Mouse (Mus musculus): ENCODE data around the gene Stab1. TPM values are rescaled to one million over a fixed set of nuclear protein-coding genes. Genes with fewer than 3 reads are reported as not detected.

The Stab1 gene
- polyA plus RNA-seq, 1 experiment from 2014 or later = 20.7 TPM

GRCm38 (mm10) chr14:31205562-31206467 is 37.4 kb upstream of the Stab1 start:
- DNase-seq (ENCODE audit: extremely low spot score, low spot score) = peak; percentile 62
- peaks cover 28% of the 10 kb centered on the region for H3K4me1 ChIP-seq
- no peaks in the 10 kb centered on the region for H3K9me3 ChIP-seq
- H3K27ac ChIP-seq = peak overlapping the region; percentile 97
- 2% methylated on average over 39 of the region's 39 CpGs for WGBS
- no peaks in the 10 kb centered on the region; the same call in none of the 2 replicates for H3K27me3 ChIP-seq (ENCODE audit: poor library complexity, severe bottlenecking)
- H3K36me3 ChIP-seq (replicated peaks) = peaks cover 41% of the 10 kb centered on the region
- peak overlapping the region; percentile 85 for H3K4me3 ChIP-seq

- H3K36me3 ChIP-seq (replicated peaks) = peaks cover 47% of the 10 kb centered on the region
- 32% methylated on average over 8 of the region's 8 CpGs for WGBS
- no peaks in the 10 kb centered on the region for H3K9me3 ChIP-seq
- peak overlapping the region; percentile 97 for H3K27ac ChIP-seq
- DNase-seq (ENCODE audit: extremely low spot score, low spot score) = no peak
- H3K27me3 ChIP-seq (ENCODE audit: poor library complexity, severe bottlenecking) = no peaks in the 10 kb centered on the region; the same call in none of the 2 replicates
- peak overlapping the region; percentile 85 for H3K4me3 ChIP-seq
- peaks cover 28% of the 10 kb centered on the region for H3K4me1 ChIP-seq
These were observed 36.8 kb upstream of the Stab1 start for GRCm38 (mm10) chr14:31205244-31205561.

GRCm38 (mm10) chr14:31204844-31205243 is 36.4 kb upstream of the Stab1 start:
- Histone ChIP-seq H3K9me3 (no peaks in the 10 kb centered on the region), H3K27ac (peak overlapping the region; percentile 97), H3K27me3 (ENCODE audit: poor library complexity, severe bottlenecking) (no peaks in the 10 kb centered on the region; the same call in 1 of the 2 replicates), H3K36me3 (replicated peaks) (peaks cover 50% of the 10 kb centered on the region), H3K4me1 (peaks cover 28% of the 10 kb centered on the region), H3K4me3 (peak overlapping the region; percentile 85)
- no peak for DNase-seq (ENCODE audit: extremely low spot score, low spot score)
- WGBS = 84% methylated on average over 4 of the region's 4 CpGs

GRCm38 (mm10) chr14:31200038-31200437 is 31.6 kb upstream of the Stab1 start:
- no peak for DNase-seq (ENCODE audit: extremely low spot score, low spot score)
- no peaks in the 10 kb centered on the region for H3K9me3 ChIP-seq
- H3K36me3 ChIP-seq (replicated peaks) = peaks cover 98% of the 10 kb centered on the region
- no peak overlapping the region for H3K4me3 ChIP-seq
- H3K4me1 ChIP-seq = peaks cover 17% of the 10 kb centered on the region
- no peaks in the 10 kb centered on the region for H3K27me3 ChIP-seq (ENCODE audit: poor library complexity, severe bottlenecking)
- H3K27ac ChIP-seq = no peak overlapping the region
- 88% methylated on average over 3 of the region's 3 CpGs for WGBS

GRCm38 (mm10) chr14:31199599-31199998 is 31.2 kb upstream of the Stab1 start:
- 95% methylated on average over 7 of the region's 7 CpGs for WGBS
- H3K36me3 ChIP-seq (replicated peaks) = peaks cover 100% of the 10 kb centered on the region

GRCm38 (mm10) chr14:31197547-31198516 is 29.4 kb upstream of the Stab1 start:
- no peak overlapping the region for H3K4me3 ChIP-seq
- DNase-seq (ENCODE audit: extremely low spot score, low spot score) = no peak
- WGBS = 88% methylated on average over 16 of the region's 16 CpGs
- no peak overlapping the region for H3K27ac ChIP-seq
- peaks cover 5% of the 10 kb centered on the region; the same call in 1 of the 2 replicates for H3K4me1 ChIP-seq
- no peaks in the 10 kb centered on the region for H3K9me3 ChIP-seq
- peaks cover 100% of the 10 kb centered on the region for H3K36me3 ChIP-seq (replicated peaks)
- H3K27me3 ChIP-seq (ENCODE audit: poor library complexity, severe bottlenecking) = no peaks in the 10 kb centered on the region

More at GRCm38 (mm10) chr14:31199599-31199998, 31.2 kb upstream of the Stab1 start:
- Histone ChIP-seq H3K27ac (no peak overlapping the region), H3K9me3 (no peaks in the 10 kb centered on the region), H3K4me1 (peaks cover 13% of the 10 kb centered on the region), H3K4me3 (no peak overlapping the region), H3K27me3 (ENCODE audit: poor library complexity, severe bottlenecking) (no peaks in the 10 kb centered on the region)
- DNase-seq (ENCODE audit: extremely low spot score, low spot score) = no peak

GRCm38 (mm10) chr14:31195968-31196367 is 27.5 kb upstream of the Stab1 start:
- H3K4me3 ChIP-seq = no peak overlapping the region
- H3K4me1 ChIP-seq = peaks cover 5% of the 10 kb centered on the region; the same call in 1 of the 2 replicates
- no peaks in the 10 kb centered on the region for H3K9me3 ChIP-seq
- H3K27me3 ChIP-seq (ENCODE audit: poor library complexity, severe bottlenecking) = no peaks in the 10 kb centered on the region
- DNase-seq (ENCODE audit: extremely low spot score, low spot score) = no peak
- peaks cover 100% of the 10 kb centered on the region for H3K36me3 ChIP-seq (replicated peaks)
- no peak overlapping the region for H3K27ac ChIP-seq

GRCm38 (mm10) chr14:31195521-31195920 is 27.1 kb upstream of the Stab1 start:
- DNase-seq (ENCODE audit: extremely low spot score, low spot score) = no peak
- Histone ChIP-seq H3K9me3 (no peaks in the 10 kb centered on the region), H3K27me3 (ENCODE audit: poor library complexity, severe bottlenecking) (no peaks in the 10 kb centered on the region), H3K36me3 (replicated peaks) (peaks cover 100% of the 10 kb centered on the region), H3K27ac (no peak overlapping the region), H3K4me3 (no peak overlapping the region), H3K4me1 (peaks cover 5% of the 10 kb centered on the region; the same call in 1 of the 2 replicates)
- WGBS = 98% methylated on average over 4 of the region's 4 CpGs

- Histone ChIP-seq H3K27ac (no peak overlapping the region), H3K4me1 (peaks cover 5% of the 10 kb centered on the region; the same call in 1 of the 2 replicates), H3K36me3 (replicated peaks) (peaks cover 100% of the 10 kb centered on the region), H3K27me3 (ENCODE audit: poor library complexity, severe bottlenecking) (no peaks in the 10 kb centered on the region), H3K9me3 (no peaks in the 10 kb centered on the region), H3K4me3 (no peak overlapping the region)
- 91% methylated on average over 14 of the region's 14 CpGs for WGBS
- DNase-seq (ENCODE audit: extremely low spot score, low spot score) = no peak
These were observed 26.6 kb upstream of the Stab1 start for GRCm38 (mm10) chr14:31194891-31195513.

GRCm38 (mm10) chr14:31194441-31194840 is 26.0 kb upstream of the Stab1 start:
- 95% methylated on average over 2 of the region's 2 CpGs for WGBS
- Histone ChIP-seq H3K4me3 (no peak overlapping the region), H3K9me3 (no peaks in the 10 kb centered on the region), H3K27me3 (ENCODE audit: poor library complexity, severe bottlenecking) (no peaks in the 10 kb centered on the region), H3K27ac (no peak overlapping the region), H3K4me1 (peaks cover 6% of the 10 kb centered on the region), H3K36me3 (replicated peaks) (peaks cover 100% of the 10 kb centered on the region)
- no peak for DNase-seq (ENCODE audit: extremely low spot score, low spot score)

- Histone ChIP-seq H3K4me3 (no peak overlapping the region), H3K27me3 (ENCODE audit: poor library complexity, severe bottlenecking) (no peaks in the 10 kb centered on the region), H3K9me3 (no peaks in the 10 kb centered on the region), H3K36me3 (replicated peaks) (peaks cover 100% of the 10 kb centered on the region), H3K4me1 (peaks cover 13% of the 10 kb centered on the region), H3K27ac (no peak overlapping the region)
- DNase-seq (ENCODE audit: extremely low spot score, low spot score) = no peak
- WGBS = 93% methylated on average over 7 of the region's 7 CpGs
These were observed 25.4 kb upstream of the Stab1 start for GRCm38 (mm10) chr14:31193791-31194190.

GRCm38 (mm10) chr14:31191936-31192335 is 23.5 kb upstream of the Stab1 start:
- Histone ChIP-seq H3K27me3 (ENCODE audit: poor library complexity, severe bottlenecking) (no peaks in the 10 kb centered on the region), H3K9me3 (no peaks in the 10 kb centered on the region), H3K4me3 (no peak overlapping the region), H3K27ac (no peak overlapping the region), H3K4me1 (peaks cover 11% of the 10 kb centered on the region; the same call in 1 of the 2 replicates), H3K36me3 (replicated peaks) (peaks cover 100% of the 10 kb centered on the region)
- no peak for DNase-seq (ENCODE audit: extremely low spot score, low spot score)
- WGBS = 92% methylated on average over 2 of the region's 2 CpGs

Data from forebrain, embryonic 10.5 days (tissue).